Mouse (Mus musculus) liver, postnatal 0 days (tissue): ENCODE results near the gene Ercc2. TPM values are rescaled to one million over a fixed set of nuclear protein-coding genes. Genes with fewer than 3 reads are reported as not detected.
A peak's percentile ranks its signal among the peaks of the same experiment; 100 is the strongest.

Source experiments
- ATAC-seq: fragments of 200-750 bp; cut with Nextera tagmentation; 2 replicates; pipeline ENCODE4 v1.8.0; 2017; ENCODE audit warnings: mild to moderate bottlenecking, moderate library complexity
- DNase-seq: peaks from one replicate; pipeline ENCODE4 v3.0.0-alpha.2; 2016
- H3K27ac ChIP-seq: fragments of 300-500 bp; sonication (generic); 2 replicates; pipeline ENCODE4 v1.5.1; 2014; ENCODE audit warnings: antibody characterized with exemption, moderate library complexity, mild to moderate bottlenecking, low read depth
- H3K27me3 ChIP-seq: fragments of 300-500 bp; sonication (generic); 2 replicates; pipeline ENCODE4 v1.6.1; 2014; ENCODE audit warnings: low read length, control low read depth, mixed read lengths; ENCODE audit not compliant: insufficient read depth
- H3K36me3 ChIP-seq: fragments of 300-500 bp; sonication (generic); replicated peaks from 2 replicates; pipeline ENCODE4 v1.6.1; 2014; ENCODE audit warnings: mild to moderate bottlenecking, control low read depth, low read length, moderate library complexity, mixed read lengths; ENCODE audit not compliant: insufficient read depth
- H3K4me1 ChIP-seq: fragments of 300-500 bp; sonication (generic); 2 replicates; pipeline ENCODE4 v1.6.1; 2014; ENCODE audit warnings: antibody characterized with exemption, mild to moderate bottlenecking, control low read depth; ENCODE audit not compliant: insufficient read depth
- H3K4me2 ChIP-seq: fragments of 300-500 bp; sonication (generic); 2 replicates; pipeline ENCODE4 v1.6.1; 2014; ENCODE audit warnings: low read depth, mild to moderate bottlenecking, low read length, moderate library complexity, mixed read lengths
- H3K4me3 ChIP-seq: fragments of 300-500 bp; sonication (generic); 2 replicates; pipeline ENCODE4 v1.5.1; 2014; ENCODE audit warnings: low read depth, low read length
- H3K9ac ChIP-seq: fragments of 300-500 bp; sonication (generic); replicated peaks from 2 replicates; pipeline ENCODE4 v1.6.1; 2014; ENCODE audit warnings: mild to moderate bottlenecking, moderate library complexity
- H3K9me3 ChIP-seq: fragments of 300-500 bp; sonication (generic); 2 replicates; pipeline ENCODE4 v1.6.1; 2016; ENCODE audit warnings: mild to moderate bottlenecking, control low read depth, low read length, mixed read lengths
- CTCF ChIP-seq: sonication (generic); IDR thresholded peaks from 2 replicates; pipeline ENCODE4 v1.5.1; 2016; ENCODE audit warnings: antibody characterized with exemption, low read depth
- EP300 ChIP-seq: IDR thresholded peaks from 2 replicates; pipeline ENCODE4 v1.6.1; 2016; ENCODE audit warnings: antibody characterized with exemption, low read depth, mild to moderate bottlenecking
- WGBS: fragments of 180-500 bp; shearing (Covaris S2); extraction: QIAGEN DNeasy Blood & Tissue Kit; methylation state at CpG from one replicate; pipeline ENCODE4 v1.1.7; 2014; ENCODE audit not compliant: insufficient replicate concordance; 5-methylcytosine and 5-hydroxymethylcytosine counted together
- polyA plus RNA-seq: library from polyadenylated mRNA; unstranded; fragments of >200 nt; fragmentation: Nextera tagmentation; extraction: Ambion mirVana; gene quantifications from 2 replicates; pipeline ENCODE4 v1.2.1, GENCODE M21; 2015

Ercc2 gene
- polyA plus RNA-seq, 1 experiment from 2014 or later = 3.8 TPM

DNA sequence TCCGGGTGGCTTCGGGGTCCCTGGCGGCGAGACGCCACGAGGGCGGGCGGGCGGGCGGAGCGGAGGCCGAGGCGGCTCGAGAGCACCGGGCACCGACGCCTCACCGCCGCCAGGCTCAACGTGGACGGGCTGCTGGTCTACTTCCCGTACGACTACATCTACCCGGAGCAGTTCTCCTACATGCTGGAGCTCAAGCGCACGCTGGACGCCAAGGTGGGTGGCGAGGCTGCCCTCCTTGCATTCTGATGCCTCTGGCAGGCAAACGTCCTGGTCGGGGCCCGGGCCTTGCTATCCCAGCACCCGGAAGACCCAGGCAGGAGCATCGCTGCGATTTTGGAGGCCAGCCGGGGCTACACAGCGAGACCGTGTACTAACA lies 344 bp downstream of the Ercc2 start:
- ATAC-seq (peak; percentile 75), DNase-seq (no peak)
- TF ChIP-seq CTCF (0 out of 2 replicates have a peak, but pooled peaks have one; percentile 8), EP300 (no peak)
- Histone ChIP-seq H3K4me2 (peak overlapping the region; percentile 86), H3K4me1 (peaks cover 10% of the 10 kb centered on the region), H3K27ac (no peak overlapping the region; the same call in 1 of the 2 replicates), H3K27me3 (no peaks in the 10 kb centered on the region), H3K36me3 (peaks cover 19% of the 10 kb centered on the region), H3K4me3 (peak overlapping the region; percentile 83), H3K9me3 (no peaks in the 10 kb centered on the region), H3K9ac (peak overlapping the region; percentile 76)
- under 1% methylated on average over 32 of the region's 37 CpGs for WGBS

DNA sequence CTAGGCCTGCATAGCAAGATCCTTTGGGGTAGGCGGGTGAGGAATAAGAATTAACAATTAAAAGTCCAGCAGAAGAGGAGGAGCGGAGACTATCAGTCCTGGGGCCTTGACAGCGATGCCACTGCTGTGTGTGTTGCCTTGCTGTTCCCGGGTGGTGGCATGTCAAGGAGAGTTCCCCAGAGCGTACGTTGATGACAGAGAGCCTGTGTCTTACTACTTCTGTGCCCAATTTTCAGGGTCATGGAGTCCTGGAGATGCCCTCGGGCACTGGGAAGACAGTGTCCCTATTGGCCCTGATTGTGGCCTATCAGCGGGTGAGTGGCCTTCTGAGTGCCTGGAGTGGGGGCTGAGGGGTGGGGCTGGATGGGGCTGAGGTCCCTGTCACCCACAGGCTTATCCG lies 1.9 kb downstream of the Ercc2 start:
- peaks cover 27% of the 10 kb centered on the region for H3K36me3 ChIP-seq
- no peak for DNase-seq

DNA sequence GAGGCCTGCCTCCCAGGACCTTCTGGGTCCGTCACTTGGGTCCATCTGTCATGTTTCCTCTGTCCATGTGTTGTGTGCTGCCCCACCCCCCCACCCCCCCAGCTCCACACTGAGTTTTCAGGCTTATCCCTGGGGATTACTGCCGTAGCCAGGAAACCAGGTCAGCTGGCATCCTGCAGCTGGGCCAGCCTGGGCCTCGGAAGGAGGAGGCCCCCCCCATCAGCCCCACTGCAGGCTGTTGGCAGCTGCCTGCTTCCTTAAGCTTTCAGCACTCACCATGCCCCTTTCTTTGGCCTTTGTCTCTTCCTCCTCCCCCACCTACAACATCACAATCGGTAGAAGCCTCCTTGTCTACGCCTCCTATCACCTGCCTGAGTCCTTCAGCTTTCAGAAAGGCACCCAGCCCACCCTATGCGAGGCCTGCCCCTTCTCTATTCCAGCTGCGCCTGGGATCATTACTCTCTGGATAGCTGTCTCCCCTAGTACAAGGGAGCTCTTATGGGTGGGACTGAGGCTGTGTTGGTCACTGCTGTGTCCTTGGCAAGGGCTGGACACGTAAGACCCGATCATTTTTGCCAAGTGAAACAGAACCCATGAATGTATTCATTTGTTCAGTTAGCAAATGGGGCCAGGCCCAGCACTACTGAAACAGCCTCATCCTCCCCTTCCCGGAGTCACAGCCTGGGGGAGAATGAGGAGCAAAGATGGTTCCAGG lies 7.0 kb downstream of the Ercc2 start:
- 79% methylated on average over 9 of the region's 10 CpGs for WGBS
- ATAC-seq = no peak
- Histone ChIP-seq H3K27ac (no peak overlapping the region), H3K27me3 (no peaks in the 10 kb centered on the region), H3K36me3 (peaks cover 66% of the 10 kb centered on the region), H3K9ac (no peak overlapping the region), H3K4me3 (no peak overlapping the region), H3K4me1 (no peaks in the 10 kb centered on the region), H3K9me3 (no peaks in the 10 kb centered on the region), H3K4me2 (no peak overlapping the region)
- no peak for TF ChIP-seq EP300
- TF ChIP-seq CTCF = no peak
- no peak for DNase-seq

More for the DNA sequence above, 1.9 kb downstream of the Ercc2 start:
- no peak overlapping the region for H3K4me3 ChIP-seq
- no peak overlapping the region for H3K9ac ChIP-seq
- peaks cover 10% of the 10 kb centered on the region for H3K4me1 ChIP-seq
- H3K4me2 ChIP-seq = no peak overlapping the region
- 85% methylated on average over 9 of the region's 9 CpGs for WGBS
- H3K27ac ChIP-seq = no peak overlapping the region
- TF ChIP-seq CTCF (no peak), EP300 (no peak)
- no peak for ATAC-seq
- no peaks in the 10 kb centered on the region for H3K27me3 ChIP-seq
- no peaks in the 10 kb centered on the region for H3K9me3 ChIP-seq

DNA sequence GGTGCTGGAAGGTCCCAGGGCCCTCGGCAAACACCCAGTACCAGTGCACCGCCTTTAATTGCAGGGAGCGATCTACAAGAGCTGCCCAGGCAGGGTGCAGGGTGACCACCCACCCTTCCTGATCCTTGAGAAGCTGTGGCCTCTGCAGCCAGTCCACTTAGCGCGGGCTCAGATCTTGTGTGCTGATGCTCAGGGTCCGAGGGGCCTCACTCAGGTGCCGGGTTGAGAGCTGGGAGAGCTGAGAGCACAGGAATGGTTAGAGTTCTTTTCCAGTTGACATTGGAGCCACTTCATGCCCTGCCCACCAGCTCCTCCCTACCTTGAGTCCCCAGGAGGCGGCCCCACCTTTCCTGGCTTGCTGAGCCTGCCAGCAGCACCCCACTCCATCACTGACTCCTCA lies 12.7 kb downstream of the Ercc2 start:
- Histone ChIP-seq H3K36me3 (peaks cover 48% of the 10 kb centered on the region), H3K9me3 (no peaks in the 10 kb centered on the region), H3K4me1 (peaks cover 3% of the 10 kb centered on the region; the same call in 1 of the 2 replicates), H3K4me3 (no peak overlapping the region), H3K27me3 (no peaks in the 10 kb centered on the region; the same call in 1 of the 2 replicates), H3K27ac (no peak overlapping the region), H3K4me2 (no peak overlapping the region), H3K9ac (no peak overlapping the region)
- 93% methylated on average over 8 of the region's 8 CpGs for WGBS
- DNase-seq (no peak), ATAC-seq (no peak)
- TF ChIP-seq CTCF (no peak), EP300 (no peak)

DNA sequence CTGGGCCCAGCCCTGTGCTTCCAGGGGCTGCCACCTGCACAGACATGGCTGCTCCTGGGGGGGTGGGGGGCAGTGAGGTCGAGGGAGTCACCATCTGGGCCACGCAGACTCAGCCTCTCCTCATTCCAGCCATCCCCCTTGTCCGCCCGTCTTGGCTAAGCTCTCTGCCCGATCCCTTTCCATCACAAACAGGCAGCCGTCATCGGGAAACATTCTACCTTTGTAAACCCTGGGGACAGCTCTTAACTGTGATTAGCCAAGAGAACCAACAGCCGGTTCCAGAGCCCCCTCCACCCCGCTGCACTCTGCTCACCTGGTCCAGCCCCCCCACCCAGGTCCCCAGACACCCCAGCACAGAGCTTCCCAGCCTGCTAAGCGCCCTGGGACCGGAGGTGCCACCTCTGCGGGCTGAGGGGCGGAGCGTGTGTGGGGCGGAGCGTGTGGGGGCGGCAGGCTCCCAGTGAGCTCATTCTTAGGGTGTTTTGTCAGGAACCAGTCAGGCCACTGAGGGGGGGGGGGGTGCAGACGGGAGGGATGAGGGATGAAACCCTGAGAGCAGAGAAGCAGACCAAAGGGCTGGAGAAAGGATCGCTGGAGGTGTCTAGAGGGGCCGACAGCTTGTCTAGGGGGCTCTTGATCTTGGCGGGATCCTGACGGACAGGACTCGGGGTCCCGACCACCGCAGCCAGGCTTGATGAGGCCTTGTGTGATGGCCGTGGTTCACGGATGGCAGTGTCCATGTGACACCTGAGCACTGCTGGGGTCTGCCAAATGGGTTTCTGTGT lies 17.9 kb downstream of the Ercc2 start:
- WGBS = 7% methylated on average over 27 of the region's 27 CpGs
- Histone ChIP-seq H3K9ac (0 out of 2 replicates have a peak overlapping the region, but pooled peaks have one; percentile 34), H3K4me3 (no peak overlapping the region), H3K9me3 (peaks cover 6% of the 10 kb centered on the region; the same call in 1 of the 2 replicates), H3K4me2 (peak overlapping the region; percentile 62), H3K27me3 (peaks cover 24% of the 10 kb centered on the region), H3K27ac (no peak overlapping the region), H3K36me3 (peaks cover 4% of the 10 kb centered on the region), H3K4me1 (peaks cover 13% of the 10 kb centered on the region; the same call in 1 of the 2 replicates)
- no peak for TF ChIP-seq EP300
- TF ChIP-seq CTCF = no peak
- ATAC-seq (peak; percentile 66), DNase-seq (peak; percentile 71)

DNA sequence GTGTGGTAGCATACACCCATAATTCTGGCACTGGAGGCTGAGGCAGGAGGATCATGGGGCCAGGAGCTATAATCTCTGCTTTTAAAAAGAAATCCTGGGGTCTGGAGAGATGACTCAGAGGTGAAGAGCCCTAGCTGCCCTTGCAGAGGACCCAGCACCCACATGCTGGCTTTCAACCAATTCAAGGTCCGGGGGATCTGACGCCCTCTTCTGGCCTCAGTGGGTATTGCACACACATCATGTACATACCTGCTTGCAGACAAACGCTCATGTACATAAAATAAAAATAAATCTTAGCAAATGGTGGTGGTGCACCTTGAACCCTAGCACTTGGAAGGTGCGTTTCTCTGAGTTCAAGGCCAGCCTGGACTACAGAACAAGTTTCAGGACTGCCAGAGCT lies 19.1 kb downstream of the Ercc2 start:
- Histone ChIP-seq H3K9ac (no peak overlapping the region), H3K36me3 (no peaks in the 10 kb centered on the region), H3K4me1 (peaks cover 13% of the 10 kb centered on the region; the same call in 1 of the 2 replicates), H3K4me2 (no peak overlapping the region), H3K27me3 (peaks cover 30% of the 10 kb centered on the region), H3K27ac (no peak overlapping the region), H3K9me3 (peaks cover 6% of the 10 kb centered on the region; the same call in 1 of the 2 replicates), H3K4me3 (no peak overlapping the region)
- no peak for ATAC-seq
- DNase-seq = no peak
- WGBS = 76% methylated on average over 4 of the region's 4 CpGs
- TF ChIP-seq CTCF (peak; percentile 32; the same call in 1 of the 2 replicates), EP300 (no peak)
